Mouse (Mus musculus) neural tube, embryonic 13.5 days (tissue): ENCODE data around the gene AI413582. TPM values are rescaled to one million over a fixed set of nuclear protein-coding genes. Genes with fewer than 3 reads are reported as not detected.
A peak's percentile ranks its signal among the peaks of the same experiment; 100 is the strongest.

Experiments
- ATAC-seq: fragments of 200-750 bp; cut with Nextera tagmentation; 2 replicates; pipeline ENCODE4 v1.8.0; 2017; ENCODE audit warnings: low read depth, mild to moderate bottlenecking, moderate TSS enrichment, moderate library complexity
- H3K27ac ChIP-seq: fragments of 300-500 bp; sonication (generic); replicated peaks from 2 replicates; pipeline ENCODE4 v1.5.1; 2015; ENCODE audit warnings: moderate library complexity, mild to moderate bottlenecking, inconsistent platforms
- H3K27me3 ChIP-seq: fragments of 300-500 bp; sonication (generic); 2 replicates; pipeline ENCODE4 v1.6.1; 2015; ENCODE audit warnings: mild to moderate bottlenecking, inconsistent platforms
- H3K36me3 ChIP-seq: fragments of 300-500 bp; sonication (generic); 2 replicates; pipeline ENCODE4 v1.6.1; 2015; ENCODE audit warnings: mild to moderate bottlenecking, inconsistent platforms
- H3K4me1 ChIP-seq: fragments of 300-500 bp; sonication (generic); replicated peaks from 2 replicates; pipeline ENCODE4 v1.6.1; 2015; ENCODE audit warnings: inconsistent platforms
- H3K4me2 ChIP-seq: fragments of 300-500 bp; sonication (generic); 2 replicates; pipeline ENCODE4 v1.6.1; 2015; ENCODE audit warnings: inconsistent platforms, mild to moderate bottlenecking, moderate library complexity
- H3K4me3 ChIP-seq: fragments of 300-500 bp; sonication (generic); 2 replicates; pipeline ENCODE4 v1.5.1; 2015; ENCODE audit warnings: mild to moderate bottlenecking, inconsistent platforms
- H3K9ac ChIP-seq: fragments of 300-500 bp; sonication (generic); 2 replicates; pipeline ENCODE4 v1.6.1; 2015; ENCODE audit warnings: moderate library complexity, mild to moderate bottlenecking, inconsistent platforms
- H3K9me3 ChIP-seq: fragments of 300-500 bp; sonication (generic); 2 replicates; pipeline ENCODE4 v1.6.1; 2016; ENCODE audit warnings: inconsistent platforms
- WGBS: fragments of 180-500 bp; shearing (Covaris S2); methylation state at CpG from one replicate; pipeline ENCODE4 v1.1.7; 2015; 5-methylcytosine and 5-hydroxymethylcytosine counted together
- polyA plus RNA-seq: library from polyadenylated mRNA; unstranded; fragments of >200 nt; fragmentation: Nextera tagmentation; extraction: Ambion mirVana; gene quantifications from 2 replicates; pipeline ENCODE4 v1.2.1, GENCODE M21; 2015

Gene AI413582
- polyA plus RNA-seq, 1 experiment from 2014 or later = 46.0 TPM

- H3K36me3 ChIP-seq = peaks cover 74% of the 10 kb centered on the region
- H3K9ac ChIP-seq = no peak overlapping the region
- no peak for ATAC-seq
- H3K27ac ChIP-seq = no peak overlapping the region
- no peak overlapping the region for H3K4me2 ChIP-seq
- no peaks in the 10 kb centered on the region for H3K9me3 ChIP-seq
- no peaks in the 10 kb centered on the region; the same call in 1 of the 2 replicates for H3K4me1 ChIP-seq
- 60% methylated on average over 10 of the region's 10 CpGs for WGBS
- no peak overlapping the region for H3K4me3 ChIP-seq
- H3K27me3 ChIP-seq = no peaks in the 10 kb centered on the region
Measured at GRCm38 (mm10) chr17:27575116-27575776, 9.7 kb upstream of the AI413582 start.

- H3K27me3 ChIP-seq = no peaks in the 10 kb centered on the region
- no peak overlapping the region for H3K4me3 ChIP-seq
- WGBS = 88% methylated on average over 15 of the region's 16 CpGs
- H3K4me1 ChIP-seq = no peaks in the 10 kb centered on the region; the same call in 1 of the 2 replicates
- H3K36me3 ChIP-seq = peaks cover 67% of the 10 kb centered on the region
- H3K9ac ChIP-seq = no peak overlapping the region
- no peak overlapping the region; the same call in 1 of the 2 replicates for H3K27ac ChIP-seq
- ATAC-seq = no peak
- H3K9me3 ChIP-seq = no peaks in the 10 kb centered on the region
- H3K4me2 ChIP-seq = no peak overlapping the region
Measured at GRCm38 (mm10) chr17:27574470-27575115, 9.0 kb upstream of the AI413582 start.

- no peak overlapping the region for H3K4me3 ChIP-seq
- no peaks in the 10 kb centered on the region; the same call in 1 of the 2 replicates for H3K4me1 ChIP-seq
- WGBS = 81% methylated on average over 10 of the region's 10 CpGs
- H3K27me3 ChIP-seq = no peaks in the 10 kb centered on the region
- H3K4me2 ChIP-seq = no peak overlapping the region
- H3K9ac ChIP-seq = no peak overlapping the region
- no peak overlapping the region for H3K27ac ChIP-seq
- no peak for ATAC-seq
- H3K9me3 ChIP-seq = no peaks in the 10 kb centered on the region
- H3K36me3 ChIP-seq = peaks cover 60% of the 10 kb centered on the region
Measured at GRCm38 (mm10) chr17:27573772-27574320, 8.3 kb upstream of the AI413582 start.

- Histone ChIP-seq H3K9me3 (no peaks in the 10 kb centered on the region), H3K27me3 (no peaks in the 10 kb centered on the region), H3K4me2 (no peak overlapping the region), H3K4me1 (peaks cover 8% of the 10 kb centered on the region), H3K36me3 (peaks cover 37% of the 10 kb centered on the region), H3K4me3 (no peak overlapping the region), H3K27ac (no peak overlapping the region), H3K9ac (no peak overlapping the region)
- WGBS = 81% methylated on average over 8 of the region's 8 CpGs
- ATAC-seq = no peak
Measured at GRCm38 (mm10) chr17:27571315-27571714, 5.8 kb upstream of the AI413582 start.

GRCm38 (mm10) chr17:27568228-27568627 is 2.7 kb upstream of the AI413582 start:
- 89% methylated on average over 5 of the region's 5 CpGs for WGBS
- H3K27me3 ChIP-seq = no peaks in the 10 kb centered on the region

GRCm38 (mm10) chr17:27565942-27566267 is 349 bp upstream of the AI413582 start:
- H3K27ac ChIP-seq = peak overlapping the region; percentile 68
- ATAC-seq = no peak
- no peaks in the 10 kb centered on the region for H3K27me3 ChIP-seq
- peak overlapping the region; percentile 71 for H3K4me3 ChIP-seq
- H3K4me1 ChIP-seq = peaks cover 38% of the 10 kb centered on the region
- under 1% methylated on average over 13 of the region's 13 CpGs for WGBS
- H3K9me3 ChIP-seq = no peaks in the 10 kb centered on the region
- peaks cover 3% of the 10 kb centered on the region for H3K36me3 ChIP-seq
- H3K4me2 ChIP-seq = peak overlapping the region; percentile 93
- H3K9ac ChIP-seq = peak overlapping the region; percentile 76

More at GRCm38 (mm10) chr17:27568228-27568627, 2.7 kb upstream of the AI413582 start:
- no peak overlapping the region for H3K4me3 ChIP-seq
- peaks cover 13% of the 10 kb centered on the region; the same call in 1 of the 2 replicates for H3K36me3 ChIP-seq
- H3K4me2 ChIP-seq = no peak overlapping the region
- no peaks in the 10 kb centered on the region for H3K9me3 ChIP-seq
- ATAC-seq = no peak
- no peak overlapping the region for H3K9ac ChIP-seq
- no peak overlapping the region for H3K27ac ChIP-seq
- H3K4me1 ChIP-seq = peaks cover 30% of the 10 kb centered on the region

GRCm38 (mm10) chr17:27564391-27565162 is 979 bp downstream of the AI413582 start:
- peak overlapping the region; percentile 77 for H3K9ac ChIP-seq
- 11% methylated on average over 20 of the region's 20 CpGs for WGBS
- peaks cover 44% of the 10 kb centered on the region for H3K4me1 ChIP-seq
- peaks cover 3% of the 10 kb centered on the region for H3K36me3 ChIP-seq
- H3K27ac ChIP-seq = peak overlapping the region; percentile 61
- peak overlapping the region; percentile 71 for H3K4me3 ChIP-seq
- H3K27me3 ChIP-seq = no peaks in the 10 kb centered on the region
- peak overlapping the region; percentile 93 for H3K4me2 ChIP-seq
- H3K9me3 ChIP-seq = no peaks in the 10 kb centered on the region
- no peak for ATAC-seq

- Histone ChIP-seq H3K9ac (0 out of 2 replicates have a peak overlapping the region, but pooled peaks have one; percentile 77), H3K4me1 (peaks cover 51% of the 10 kb centered on the region), H3K27ac (no peak overlapping the region), H3K4me2 (peak overlapping the region; percentile 93; the same call in 1 of the 2 replicates), H3K36me3 (peaks cover 3% of the 10 kb centered on the region), H3K4me3 (no peak overlapping the region), H3K9me3 (no peaks in the 10 kb centered on the region), H3K27me3 (no peaks in the 10 kb centered on the region)
- WGBS = 47% methylated on average over 7 of the region's 7 CpGs
- ATAC-seq = no peak
Measured at GRCm38 (mm10) chr17:27563771-27564244, 1.7 kb downstream of the AI413582 start.

GRCm38 (mm10) chr17:27561809-27562526 is 3.6 kb downstream of the AI413582 start:
- Histone ChIP-seq H3K27me3 (no peaks in the 10 kb centered on the region), H3K9ac (no peak overlapping the region), H3K4me3 (no peak overlapping the region), H3K9me3 (no peaks in the 10 kb centered on the region), H3K4me1 (peaks cover 66% of the 10 kb centered on the region), H3K36me3 (peaks cover 3% of the 10 kb centered on the region), H3K27ac (0 out of 2 replicates have a peak overlapping the region, but pooled peaks have one; percentile 38), H3K4me2 (no peak overlapping the region)
- ATAC-seq = no peak
- 58% methylated on average over 8 of the region's 11 CpGs for WGBS

- no peaks in the 10 kb centered on the region for H3K27me3 ChIP-seq
- H3K4me3 ChIP-seq = no peak overlapping the region
- no peak overlapping the region for H3K27ac ChIP-seq
- no peak overlapping the region for H3K4me2 ChIP-seq
- peaks cover 58% of the 10 kb centered on the region for H3K4me1 ChIP-seq
- H3K9ac ChIP-seq = no peak overlapping the region
- H3K36me3 ChIP-seq = peaks cover 3% of the 10 kb centered on the region
- H3K9me3 ChIP-seq = no peaks in the 10 kb centered on the region
- 90% methylated on average over 13 of the region's 13 CpGs for WGBS
- no peak for ATAC-seq
Measured at GRCm38 (mm10) chr17:27560926-27561480, 4.6 kb downstream of the AI413582 start.

GRCm38 (mm10) chr17:27559596-27559995 is 6.0 kb downstream of the AI413582 start:
- 72% methylated on average over 12 of the region's 12 CpGs for WGBS

More at GRCm38 (mm10) chr17:27559596-27559995, 6.0 kb downstream of the AI413582 start:
- no peak overlapping the region for H3K4me2 ChIP-seq
- H3K4me3 ChIP-seq = no peak overlapping the region
- H3K36me3 ChIP-seq = peaks cover 3% of the 10 kb centered on the region
- no peaks in the 10 kb centered on the region for H3K9me3 ChIP-seq
- H3K27ac ChIP-seq = no peak overlapping the region
- no peak overlapping the region for H3K9ac ChIP-seq
- H3K27me3 ChIP-seq = peaks cover 11% of the 10 kb centered on the region
- no peak for ATAC-seq
- peaks cover 62% of the 10 kb centered on the region for H3K4me1 ChIP-seq
